Mouse (Mus musculus) kidney, adult 2 months (tissue): Measurements from ENCODE around the gene Tmigd3. TPM values are rescaled to one million over a fixed set of nuclear protein-coding genes. Genes with fewer than 3 reads are reported as not detected.

Source experiments
- DNase-seq: peaks from one replicate; pipeline ENCODE4 v3.0.0; 2021
- H3K27ac ChIP-seq: fragments of 200-500 bp; 2 replicates; pipeline ENCODE4 v1.5.1; 2012; ENCODE audit warnings: low read depth, low read length, control low read depth, inconsistent platforms; ENCODE audit not compliant: insufficient read depth
- H3K27me3 ChIP-seq: fragments of 200-500 bp; replicated peaks from 2 replicates; pipeline ENCODE4 v1.6.1; 2012; ENCODE audit warnings: mild to moderate bottlenecking, moderate library complexity, low read length, inconsistent platforms; ENCODE audit not compliant: control insufficient read depth, insufficient read depth
- H3K36me3 ChIP-seq: fragments of 200-500 bp; 2 replicates; pipeline ENCODE4 v1.6.1; 2012; ENCODE audit warnings: mild to moderate bottlenecking, moderate library complexity, low read length, inconsistent platforms; ENCODE audit not compliant: control insufficient read depth, insufficient read depth
- H3K4me1 ChIP-seq: fragments of 200-500 bp; 2 replicates; pipeline ENCODE4 v1.6.1; 2011; ENCODE audit warnings: low read length; ENCODE audit not compliant: control insufficient read depth, insufficient read depth
- H3K4me3 ChIP-seq: fragments of 200-500 bp; 2 replicates; pipeline ENCODE4 v1.5.1; 2011; ENCODE audit warnings: mild to moderate bottlenecking, low read depth, low read length, control low read depth; ENCODE audit not compliant: insufficient read depth
- CTCF ChIP-seq: fragments of 200-500 bp; conservative IDR thresholded peaks from 2 replicates; pipeline ENCODE4 v1.5.1; 2011; ENCODE audit warnings: low read depth, mild to moderate bottlenecking, control low read depth, low read length, moderate library complexity, mixed read lengths; ENCODE audit not compliant: insufficient read depth, insufficient read length
- POLR2A ChIP-seq: fragments of 200-500 bp; IDR thresholded peaks from one replicate; pipeline ENCODE4 v1.6.1; 2011; ENCODE audit warnings: low read depth, low read length, control low read depth
- WGBS: fragments of 180-500 bp; shearing (Covaris S2); methylation state at CpG from one replicate; pipeline ENCODE4 v1.1.7; 2018; 5-methylcytosine and 5-hydroxymethylcytosine counted together
- polyA plus RNA-seq: library from polyadenylated mRNA; depleted of rRNA; stranded (reverse); fragments of >200 nt; gene quantifications from 2 replicates; pipeline ENCODE4 v1.2.3, GENCODE M21; 2012

The Tmigd3 gene
- polyA plus RNA-seq, 1 experiment, result 0.28 TPM

DNA sequence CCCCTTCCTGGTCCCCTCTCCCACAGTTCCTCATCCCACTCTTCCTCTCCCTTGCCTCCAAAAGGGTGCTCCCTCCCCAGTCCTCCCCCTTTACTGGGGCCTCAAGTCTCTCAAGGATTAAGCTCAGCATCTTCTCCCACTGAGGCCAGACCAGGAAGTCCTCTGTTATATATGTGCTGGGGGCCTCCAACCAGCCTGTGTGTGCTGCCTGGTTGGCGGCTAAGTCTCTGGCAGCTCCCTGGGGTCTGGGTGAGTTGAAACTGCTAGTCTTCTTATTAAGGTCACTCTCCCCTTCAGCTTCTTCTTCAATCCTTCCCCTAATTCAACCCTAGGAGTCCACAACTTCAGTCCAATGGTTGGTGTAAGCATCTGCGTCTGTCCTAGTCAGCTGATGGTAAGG lies 12.4 kb downstream of the Tmigd3 start:
- no peak overlapping the region for H3K4me3 ChIP-seq
- no peak for DNase-seq
- no peak overlapping the region for H3K27ac ChIP-seq
- no peaks in the 10 kb centered on the region for H3K4me1 ChIP-seq
- H3K36me3 ChIP-seq, result no peaks in the 10 kb centered on the region
- TF ChIP-seq CTCF (no peak), POLR2A (no peak)
- no peaks in the 10 kb centered on the region; the same call in 1 of the 2 replicates for H3K27me3 ChIP-seq
- WGBS, result 100% methylated on average over 2 of the region's 2 CpGs

DNA sequence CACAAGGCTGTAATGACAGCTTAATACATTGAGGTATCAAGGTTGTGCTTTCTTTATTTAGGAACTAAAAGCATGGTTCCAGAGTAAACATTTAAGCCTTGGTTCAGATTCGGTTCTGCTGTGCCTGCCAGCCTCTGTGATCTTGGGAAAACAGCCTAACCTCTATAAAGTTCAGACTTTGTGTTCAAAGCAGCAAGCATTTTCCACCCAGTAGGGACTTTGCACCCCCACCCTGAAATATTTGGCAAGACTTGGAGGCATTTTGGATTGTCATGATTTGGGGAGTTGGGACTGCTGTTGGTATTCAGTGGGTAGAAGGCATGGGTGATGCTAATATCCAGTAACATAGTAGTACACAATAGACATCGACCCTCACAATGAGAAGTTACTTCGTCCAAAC lies 18.3 kb downstream of the Tmigd3 start:
- H3K36me3 ChIP-seq, result no peaks in the 10 kb centered on the region
- no peak for TF ChIP-seq POLR2A
- TF ChIP-seq CTCF, result no peak
- no peaks in the 10 kb centered on the region for H3K27me3 ChIP-seq
- 88% methylated on average over 3 of the region's 3 CpGs for WGBS
- DNase-seq, result no peak
- no peak overlapping the region for H3K4me3 ChIP-seq
- no peak overlapping the region for H3K27ac ChIP-seq
- no peaks in the 10 kb centered on the region; the same call in 1 of the 2 replicates for H3K4me1 ChIP-seq

DNA sequence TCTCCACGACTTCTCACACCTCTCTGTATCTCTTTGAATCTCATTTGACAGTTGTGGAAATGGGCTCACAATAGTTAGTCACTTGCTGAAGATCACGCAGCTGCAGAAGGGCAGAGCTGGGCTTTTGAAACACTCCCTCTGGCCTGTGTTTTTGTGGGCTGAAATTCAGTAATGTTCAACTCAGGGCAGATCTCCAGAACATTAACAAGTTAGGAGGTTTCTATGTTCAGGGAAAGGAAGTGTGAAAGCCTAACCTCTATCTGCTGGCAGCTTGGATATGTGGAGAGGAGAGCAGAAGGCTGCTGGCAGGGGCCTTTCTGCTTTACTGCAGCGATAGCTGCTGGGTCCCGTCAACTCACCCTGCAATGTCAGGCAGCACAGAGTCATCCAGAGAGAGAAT lies 19.5 kb downstream of the Tmigd3 start:
- Histone ChIP-seq H3K27ac (no peak overlapping the region), H3K36me3 (no peaks in the 10 kb centered on the region), H3K4me1 (peaks cover 5% of the 10 kb centered on the region), H3K4me3 (no peak overlapping the region), H3K27me3 (no peaks in the 10 kb centered on the region)
- WGBS, result 48% methylated on average over 4 of the region's 4 CpGs
- TF ChIP-seq CTCF, result no peak
- TF ChIP-seq POLR2A, result no peak
- peak; percentile 63 for DNase-seq

DNA sequence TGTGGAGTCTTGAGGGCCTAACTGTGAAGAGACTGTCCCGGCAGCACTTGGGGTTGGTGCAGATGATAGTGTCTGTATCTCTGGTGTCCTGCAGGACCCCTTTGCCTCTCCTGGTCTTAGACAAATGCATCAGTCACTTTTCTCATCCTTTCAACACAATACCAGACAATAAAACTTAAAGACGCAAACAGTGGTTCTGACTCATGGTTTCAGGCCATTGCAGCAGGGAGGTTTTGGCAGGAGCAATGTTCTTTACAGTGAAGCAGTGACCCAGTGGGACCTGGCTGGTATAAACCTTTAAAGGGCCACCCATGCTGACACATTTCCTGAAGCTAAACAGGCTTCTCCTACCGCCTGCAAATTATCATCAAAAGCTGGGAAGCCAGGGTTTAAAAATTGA lies 20.4 kb downstream of the Tmigd3 start:
- DNase-seq, result no peak
- Histone ChIP-seq H3K4me3 (no peak overlapping the region), H3K27me3 (no peaks in the 10 kb centered on the region), H3K36me3 (no peaks in the 10 kb centered on the region), H3K4me1 (peaks cover 5% of the 10 kb centered on the region), H3K27ac (no peak overlapping the region)
- TF ChIP-seq CTCF (no peak), POLR2A (no peak)
- WGBS, result 75% methylated on average over 3 of the region's 3 CpGs

DNA sequence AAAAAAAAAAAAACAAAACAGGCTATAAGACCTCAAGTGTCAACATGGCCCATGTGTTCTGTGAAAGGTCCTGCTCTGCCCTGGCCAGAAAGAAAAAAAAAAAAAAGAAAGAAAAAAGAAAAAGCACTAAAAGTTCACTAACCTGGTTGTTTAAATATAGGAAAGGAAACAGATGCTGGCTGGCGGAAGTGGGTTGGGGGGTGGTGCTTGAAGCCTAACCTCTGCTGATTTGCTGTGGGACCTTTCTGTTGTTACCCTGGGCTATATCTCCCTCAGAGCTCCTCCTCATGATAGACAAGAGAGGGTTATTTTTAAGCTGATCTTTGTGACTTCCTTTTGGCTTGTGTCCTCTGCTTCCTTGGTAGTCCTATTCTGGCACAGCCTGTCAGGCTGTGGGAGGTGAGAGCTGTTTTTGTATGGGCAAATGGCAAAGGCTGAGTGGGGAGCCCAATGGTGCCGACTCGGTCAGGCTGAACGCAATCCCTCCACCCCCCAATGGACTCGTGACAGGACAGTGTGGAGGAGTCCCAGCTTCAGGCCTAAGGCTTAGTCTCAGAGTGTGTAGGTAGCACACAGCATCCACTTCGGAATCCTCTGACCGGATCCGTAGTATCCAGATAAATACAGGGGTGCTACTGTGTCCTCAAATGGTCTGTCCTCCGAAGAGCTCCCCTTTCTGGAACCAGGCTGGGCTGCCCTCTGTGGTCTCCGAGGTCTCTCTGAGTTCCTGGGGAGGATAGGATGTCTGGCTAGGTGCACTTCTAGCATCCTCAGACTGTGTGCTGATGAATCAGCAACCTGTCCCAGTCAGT lies 21.3 kb downstream of the Tmigd3 start:
- Histone ChIP-seq H3K4me3 (no peak overlapping the region), H3K27ac (peak overlapping the region; percentile 62), H3K4me1 (peaks cover 5% of the 10 kb centered on the region), H3K27me3 (no peaks in the 10 kb centered on the region), H3K36me3 (no peaks in the 10 kb centered on the region)
- peak; percentile 67 for DNase-seq
- WGBS, result 61% methylated on average over 10 of the region's 10 CpGs
- no peak for TF ChIP-seq CTCF
- TF ChIP-seq POLR2A, result no peak

DNA sequence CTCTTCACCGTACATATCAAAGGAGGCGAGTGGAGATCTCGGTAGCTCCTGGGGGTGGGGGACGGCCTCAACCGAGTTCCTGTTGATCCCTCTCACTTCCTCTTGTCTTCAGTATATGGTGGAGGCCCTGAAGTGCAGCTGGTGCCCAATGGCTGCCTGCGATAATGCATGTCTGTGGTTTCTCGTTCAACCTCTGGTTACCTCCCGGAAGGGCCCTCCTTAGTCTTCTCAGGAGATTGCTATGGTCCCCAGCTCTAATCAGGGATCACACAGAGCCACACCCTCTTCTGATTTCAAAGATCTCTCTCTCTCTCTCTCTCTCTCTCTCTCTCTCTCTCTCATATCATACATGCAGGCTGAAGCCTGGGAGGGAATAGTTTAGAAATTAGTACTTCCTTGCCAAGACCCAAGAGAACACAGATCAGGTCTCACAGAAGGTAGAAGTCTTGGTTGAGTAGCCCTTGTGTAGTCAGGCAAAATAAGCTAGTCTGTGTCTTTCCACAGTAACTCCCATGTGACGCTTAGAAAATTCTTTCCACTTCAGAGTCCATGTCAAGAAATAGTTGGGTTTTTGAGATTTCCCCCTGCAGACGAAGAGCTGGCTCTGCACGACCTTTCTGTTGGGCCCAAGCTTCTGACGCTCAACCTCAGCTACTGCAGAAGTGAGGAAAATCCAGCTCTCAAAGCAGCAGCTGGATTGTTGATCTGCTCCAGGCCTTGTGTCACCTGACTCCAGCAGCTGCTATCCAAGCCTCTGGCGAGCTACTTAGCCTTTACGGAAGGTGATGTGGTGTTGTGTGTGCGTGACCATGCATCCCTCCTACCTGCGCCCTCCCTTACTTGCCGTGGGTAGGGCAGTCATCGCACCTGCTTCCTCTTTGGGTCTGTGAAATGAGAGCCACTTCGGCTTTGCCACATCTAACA lies 22.1 kb downstream of the Tmigd3 start:
- H3K36me3 ChIP-seq, result no peaks in the 10 kb centered on the region
- no peak for TF ChIP-seq CTCF
- no peak for TF ChIP-seq POLR2A
- H3K4me1 ChIP-seq, result peaks cover 5% of the 10 kb centered on the region
- no peak overlapping the region for H3K4me3 ChIP-seq
- H3K27me3 ChIP-seq, result no peaks in the 10 kb centered on the region
- 69% methylated on average over 19 of the region's 19 CpGs for WGBS
- DNase-seq, result peak; percentile 25
- peak overlapping the region; percentile 62; the same call in 1 of the 2 replicates for H3K27ac ChIP-seq
